Mouse (Mus musculus) thymus, adult 2 months (tissue): Measurements from ENCODE around the gene Rab3c.

Experiments
- CTCF ChIP-seq: fragments of 200-500 bp; IDR thresholded peaks from 2 replicates; pipeline ENCODE4 v1.5.1; 2012; ENCODE audit warnings: mild to moderate bottlenecking, control low read depth, low read length, moderate library complexity, borderline replicate concordance; ENCODE audit not compliant: control insufficient read depth, poor library complexity, insufficient read depth; ENCODE audit errors: extremely low read depth
- POLR2A ChIP-seq: fragments of 200-500 bp; IDR thresholded peaks from 2 replicates; pipeline ENCODE4 v1.6.1; 2012; ENCODE audit warnings: mild to moderate bottlenecking, low read length, control low read depth, moderate library complexity; ENCODE audit not compliant: control insufficient read depth, poor library complexity, insufficient read depth; ENCODE audit errors: extremely low read depth

DNA sequence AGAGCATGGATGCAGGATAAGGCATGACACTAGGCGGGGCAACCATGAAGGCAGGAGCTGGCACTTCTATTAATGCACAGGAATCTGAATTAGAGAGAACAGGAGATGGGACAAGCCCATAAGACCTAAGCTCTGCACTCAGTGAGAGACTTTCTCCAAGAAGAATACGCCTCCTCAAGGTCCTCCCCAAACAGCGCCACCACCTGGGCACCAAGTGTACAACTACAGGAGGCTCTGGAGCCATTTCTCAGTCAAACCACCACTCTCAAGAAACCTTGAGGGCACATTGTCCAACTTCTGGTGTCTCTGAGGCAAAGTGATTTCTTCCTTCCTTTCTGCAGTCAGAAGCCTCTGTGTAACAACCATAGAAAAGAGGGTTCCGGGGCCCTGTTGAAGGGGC, 236.4 kb downstream of the Rab3c start:
- TF ChIP-seq CTCF (no peak), POLR2A (no peak)
